Mouse (Mus musculus) E14TG2a.4 (cell line): ENCODE measurements at regions not wholly inside any gene's neighbourhood (a gene's known extent, or its start where the extent isn't known, plus 50 kb on each side); places are given as distances from the start of the nearest gene placed in this dataset.

Experiments
- CTCF ChIP-seq: conservative IDR thresholded peaks from 2 replicates; pipeline ENCODE4 v1.5.1; 2014; ENCODE audit warnings: low read length
- NANOG ChIP-seq: IDR thresholded peaks from 2 replicates; pipeline ENCODE4 v1.6.1; 2014; ENCODE audit warnings: borderline replicate concordance, low read length, mixed read lengths
- POU5F1 ChIP-seq: IDR thresholded peaks from 2 replicates; pipeline ENCODE4 v1.6.1; 2014; ENCODE audit warnings: low read length, borderline replicate concordance

DNA sequence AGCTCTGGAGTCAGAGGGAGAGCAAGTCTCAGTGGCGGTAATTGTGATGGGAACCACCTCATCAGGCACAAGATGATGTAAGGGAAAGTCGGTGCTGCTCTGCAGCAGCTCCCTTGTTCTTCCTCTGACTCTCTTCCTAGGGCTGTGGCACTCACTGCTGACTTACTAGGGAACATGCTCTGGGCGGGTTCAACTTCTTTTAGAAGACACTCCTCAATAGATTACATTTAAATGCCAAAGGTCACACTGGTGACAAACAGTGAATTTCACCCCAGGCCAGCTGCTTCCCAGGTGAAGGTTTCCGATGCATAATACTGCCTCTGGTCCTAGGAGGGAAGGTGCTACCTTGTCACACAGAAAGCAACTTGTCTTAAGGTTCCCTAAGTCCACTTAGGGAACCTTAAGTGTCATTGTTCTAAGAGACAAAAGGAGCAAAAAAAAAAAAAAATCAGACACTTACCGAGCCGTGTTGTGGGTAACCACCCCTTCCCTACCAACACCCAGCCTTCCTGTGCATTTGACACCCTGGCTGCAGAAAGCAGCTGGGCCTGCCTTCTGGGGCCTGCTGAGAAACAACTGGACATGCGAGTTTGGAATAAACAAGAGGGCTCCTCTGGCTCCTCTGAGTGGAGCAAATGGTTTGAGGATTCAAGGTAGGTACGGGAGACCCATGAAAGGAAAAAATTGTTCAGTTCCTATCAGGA lies 135.0 kb downstream of the Pja1 start:
- TF ChIP-seq CTCF (no peak), POU5F1 (no peak), NANOG (no peak)
